Comparison of ENCODE assay signal across 16 mouse cellular contexts in genomic region chr12:85822051-85822450, GRCm38 (mm10). TPM values are rescaled to one million over a fixed set of nuclear protein-coding genes. Genes with fewer than 3 reads are reported as not detected.
DNase-seq lines count a peak whose midpoint lies in the region; ATAC-seq and TF ChIP-seq lines count a peak whose summit lies in the region.
"Had no signal": no experiment of that assay in that cellular context is flagged by ENCODE, and none has a peak within 500 bp of the region (broad histone marks: within the 10 kb centered on the region; RNA-seq: fewer than 3 reads in every experiment).

No protein-coding gene starts in this region.

- peak; percentile 20 for DNase-seq in embryo, embryonic 11 days
- no peak for DNase-seq in embryo, embryonic 10 days (ENCODE audit: low spot score)
- no peak for DNase-seq in liver, embryonic 13.5 days
- no peak for DNase-seq in liver
- DNase-seq in lung, postnatal 10 days, result peak; percentile 53
- DNase-seq in adrenal gland, postnatal 4 days (ENCODE audit: low spot score in 2 of 2), result no peak
- DNase-seq in right cerebral cortex, postnatal 4 days, result no peak
- DNase-seq: adrenal gland, postnatal 10 days; B cell, adult 2 months; cerebellum, postnatal 14 days; heart, adult 18-20 months had no signal

- WGBS in liver, embryonic 13.5 days (ENCODE audit: insufficient replicate concordance), result 78% methylated on average over 9 of the region's 9 CpGs

- no peak overlapping the region for H3K4me2 ChIP-seq in liver, embryonic 13.5 days
- H3K4me2 ChIP-seq: embryonic facial prominence, embryonic 15.5 days; forebrain, embryonic 12.5 days; hindbrain, embryonic 13.5 days had no signal

- no peak overlapping the region for H3K27ac ChIP-seq in liver, embryonic 13.5 days
- H3K27ac ChIP-seq: embryonic facial prominence, embryonic 15.5 days; forebrain, embryonic 12.5 days; hindbrain, embryonic 13.5 days had no signal

- peak; percentile 20 for TF ChIP-seq CTCF in E14TG2a.4 (conservative IDR thresholded peaks at IDR 0.05; ENCODE audit: low read length)

- H3K4me3 ChIP-seq in liver, embryonic 13.5 days (replicated peaks), result no peak overlapping the region
- H3K4me3 ChIP-seq in E14TG2a.4 (replicated peaks; ENCODE audit: low read length), result no peak overlapping the region
- H3K4me3 ChIP-seq: embryonic facial prominence, embryonic 15.5 days; forebrain, embryonic 12.5 days; hindbrain, embryonic 13.5 days had no signal

- H3K27me3 ChIP-seq in liver, embryonic 13.5 days, result no peaks in the 10 kb centered on the region
- H3K27me3 ChIP-seq in E14TG2a.4 (ENCODE audit: insufficient read depth, low read length), result no peaks in the 10 kb centered on the region
- H3K27me3 ChIP-seq: embryonic facial prominence, embryonic 15.5 days; forebrain, embryonic 12.5 days; hindbrain, embryonic 13.5 days; Patski had no signal

- H3K9ac ChIP-seq in liver, embryonic 13.5 days, result 0 out of 2 replicates have a peak overlapping the region, but pooled peaks have one; percentile 29
- H3K9ac ChIP-seq: embryonic facial prominence, embryonic 15.5 days; forebrain, embryonic 12.5 days; hindbrain, embryonic 13.5 days had no signal

- no peak for ATAC-seq in liver, embryonic 13.5 days (ENCODE audit: low read depth)
- ATAC-seq: Patski had no signal

- H3K9me3 ChIP-seq in liver, embryonic 13.5 days (replicated peaks), result no peaks in the 10 kb centered on the region
- no peaks in the 10 kb centered on the region for H3K9me3 ChIP-seq in E14TG2a.4 (ENCODE audit: low read length)
- H3K9me3 ChIP-seq: embryonic facial prominence, embryonic 15.5 days; forebrain, embryonic 12.5 days; hindbrain, embryonic 13.5 days had no signal

- peaks cover 39% of the 10 kb centered on the region for H3K4me1 ChIP-seq in liver, embryonic 13.5 days (replicated peaks)
- H3K4me1 ChIP-seq in E14TG2a.4 (replicated peaks; ENCODE audit: low read depth, low read length), result peaks cover 44% of the 10 kb centered on the region

- H3K36me3 ChIP-seq in liver, embryonic 13.5 days, result peaks cover 52% of the 10 kb centered on the region
- peaks cover 66% of the 10 kb centered on the region for H3K36me3 ChIP-seq in E14TG2a.4 (ENCODE audit: insufficient read depth, low read length)

RNA-seq across cellular contexts. Expression of gene Erg28, which starts 2.3 kb away (rescaled TPM):
- 93.5 and 115 TPM in 2 replicates for polyA plus RNA-seq in liver, embryonic 13.5 days (2015; fragmentation: Nextera tagmentation; extraction: Ambion mirVana)
- 10 to 100 TPM; 41.3 to 44.4 TPM for total RNA-seq in adrenal gland, postnatal 4 days (2021)

RNA-seq across cellular contexts. Expression of gene Ttll5, which starts 2.4 kb away (rescaled TPM):
- 5.0 and 6.4 TPM in 2 replicates for polyA plus RNA-seq in liver, embryonic 13.5 days (2015; fragmentation: Nextera tagmentation; extraction: Ambion mirVana)
- 10 to 100 TPM; 23.2 to 23.6 TPM for total RNA-seq in adrenal gland, postnatal 4 days (2021)

Comparison
In these comparisons a context has a peak if more than half of its experiments do, and no peak if none do; other contexts are left out.
1. DNase-seq: peak in embryo, embryonic 11 days (single experiment) and lung, postnatal 10 days (single experiment); none in embryo, embryonic 10 days (single experiment), liver, embryonic 13.5 days (single experiment), liver (single experiment), adrenal gland, postnatal 4 days (0 of 2) and right cerebral cortex, postnatal 4 days (single experiment).